Comparison of ENCODE assay signal across 10 mouse cellular contexts in genomic region chr5:36620409-36621057, GRCm38 (mm10). TPM values are rescaled to one million over a fixed set of nuclear protein-coding genes. Genes with fewer than 3 reads are reported as not detected.
A peak's percentile ranks its signal among the peaks of the same experiment; 100 is the strongest.
DNase-seq lines count a peak whose midpoint lies in the region; ATAC-seq and TF ChIP-seq lines count a peak whose summit lies in the region.
"Had no signal": no experiment of that assay in that cellular context is flagged by ENCODE, and none has a peak within 500 bp of the region (broad histone marks: within the 10 kb centered on the region; RNA-seq: fewer than 3 reads in every experiment).

No protein-coding gene starts in this region.

- peak overlapping the region; percentile 98 for H3K27ac ChIP-seq in gastrocnemius, adult 2 months
- H3K27ac ChIP-seq in embryonic fibroblast, embryonic 13.5 days (ENCODE audit: insufficient read depth, low read length): peak overlapping the region; percentile 98
- peak overlapping the region; percentile 99 for H3K27ac ChIP-seq in liver, embryonic 12.5 days
- H3K27ac ChIP-seq: neural tube, embryonic 12.5 days had no signal

- intact Hi-C loops in gastrocnemius, adult 2 months (cut with DNase I): no loop called here

- DNase-seq in gastrocnemius, adult 2 months: peak; percentile 30
- DNase-seq in gastrocnemius, adult 8-10 months (ENCODE audit: low spot score in 2 of 2): no peak
- DNase-seq in 416B (ENCODE audit: low read depth): peak; percentile 77
- DNase-seq in retina, embryonic 14.5 days (ENCODE audit: low spot score): no peak
- no peak for DNase-seq in left cerebral cortex, adult 8-10 months (ENCODE audit: low spot score in 2 of 2)
- no peak for DNase-seq in embryo, embryonic 11 days
- DNase-seq: cerebellum, postnatal 14 days had no signal

- 16% methylated on average over 8 of the region's 8 CpGs for WGBS in liver, embryonic 12.5 days (ENCODE audit: insufficient replicate concordance)

- TF ChIP-seq POLR2A in embryonic fibroblast, embryonic 13.5 days (IDR thresholded peaks at IDR 0.05; ENCODE audit: low read depth, low read length): no peak

- H3K9ac ChIP-seq in liver, embryonic 12.5 days: peak overlapping the region; percentile 72
- H3K9ac ChIP-seq: neural tube, embryonic 12.5 days had no signal

- ATAC-seq in liver, embryonic 12.5 days: peak; percentile 90

- H3K36me3 ChIP-seq in liver, embryonic 12.5 days: peaks cover 57% of the 10 kb centered on the region

- no peaks in the 10 kb centered on the region for H3K27me3 ChIP-seq in liver, embryonic 12.5 days (replicated peaks)
- H3K27me3 ChIP-seq: neural tube, embryonic 12.5 days had no signal

- H3K4me3 ChIP-seq in gastrocnemius, adult 2 months: peak overlapping the region; percentile 72
- H3K4me3 ChIP-seq in embryonic fibroblast, embryonic 13.5 days (ENCODE audit: insufficient read depth, low read length): no peak overlapping the region
- peak overlapping the region; percentile 47 for H3K4me3 ChIP-seq in liver, embryonic 12.5 days
- H3K4me3 ChIP-seq: neural tube, embryonic 12.5 days had no signal

- no peak for TF ChIP-seq CTCF in gastrocnemius, adult 2 months (IDR thresholded peaks at IDR 0.05)
- TF ChIP-seq CTCF in embryonic fibroblast, embryonic 13.5 days (IDR thresholded peaks at IDR 0.05; ENCODE audit: borderline replicate concordance, insufficient read depth, low read length): no peak

- peaks cover 20% of the 10 kb centered on the region for H3K4me1 ChIP-seq in embryonic fibroblast, embryonic 13.5 days (ENCODE audit: control insufficient read depth, insufficient read depth, low read length)
- peaks cover 70% of the 10 kb centered on the region for H3K4me1 ChIP-seq in liver, embryonic 12.5 days
- H3K4me1 ChIP-seq: neural tube, embryonic 12.5 days had no signal

- H3K4me2 ChIP-seq in liver, embryonic 12.5 days: peak overlapping the region; percentile 75
- H3K4me2 ChIP-seq: neural tube, embryonic 12.5 days had no signal

- H3K9me3 ChIP-seq in liver, embryonic 12.5 days (replicated peaks): no peaks in the 10 kb centered on the region
- H3K9me3 ChIP-seq: neural tube, embryonic 12.5 days had no signal

RNA-seq across cellular contexts. Expression of gene Tbc1d14, which starts 27.5 kb away (rescaled TPM):
- total RNA-seq in gastrocnemius, adult 2 months (2021): 10 to 100 TPM; 14.3 to 16.7 TPM
- total RNA-seq in gastrocnemius, adult 8-10 months (2022): 10 to 100 TPM; 13.9 to 15.2 (median 15.1) TPM
- 21.5 and 26.1 TPM in 2 replicates for polyA plus RNA-seq in embryonic fibroblast, embryonic 13.5 days (2011; ENCODE audit: insufficient read length, low read depth, missing spikeins)
- 15.4 and 15.7 TPM in 2 replicates for polyA plus RNA-seq in liver, embryonic 12.5 days (2016; fragmentation: Nextera tagmentation; extraction: Ambion mirVana)
- 10 to 100 TPM; 64.9 to 68.9 (median 68.0) TPM for total RNA-seq in left cerebral cortex, adult 8-10 months (2022)

Comparison
In these comparisons a context has a peak if more than half of its experiments do, and no peak if none do; other contexts are left out.
1. DNase-seq: peak in gastrocnemius, adult 2 months (single experiment) and 416B (single experiment); none in gastrocnemius, adult 8-10 months (0 of 2), retina, embryonic 14.5 days (single experiment), left cerebral cortex, adult 8-10 months (0 of 2) and embryo, embryonic 11 days (single experiment).
2. Peak in every context shown above with its lines, with median percentiles within 50 percentile points of each other: H3K27ac ChIP-seq.